Mouse (Mus musculus) CH12.LX (cell line): Measurements from ENCODE around the gene Fam110a. TPM values are rescaled to one million over a fixed set of nuclear protein-coding genes. Genes with fewer than 3 reads are reported as not detected.

Source experiments
- DNase-seq: peaks from one replicate; pipeline ENCODE4 v3.0.0-alpha.2; 2013; ENCODE audit errors: extremely low read depth
- H3K27ac ChIP-seq: 2 replicates; pipeline ENCODE4 v1.5.1; 2012; ENCODE audit warnings: low read depth, mild to moderate bottlenecking, control low read depth, moderate library complexity; ENCODE audit not compliant: insufficient read depth
- H3K27me3 ChIP-seq: replicated peaks from 2 replicates; pipeline ENCODE3; 2012; ENCODE audit warnings: inconsistent platforms
- H3K36me3 ChIP-seq, 2 experiments: replicated peaks in 1 of 2; 2 replicates each; pipeline versions ENCODE3 to v1.6.1; 2012; ENCODE audit warnings: inconsistent platforms in 1 of 2, low read length in 1 of 2, mild to moderate bottlenecking in 1 of 2, mixed read lengths in 1 of 2, moderate library complexity in 1 of 2; ENCODE audit not compliant: control insufficient read depth in 1 of 2, insufficient read depth in 1 of 2
- H3K4me1 ChIP-seq, 2 experiments: 2 replicates each; pipeline ENCODE4 v1.6.1; 2012; ENCODE audit warnings: inconsistent platforms in 1 of 2, moderate library complexity in 1 of 2; ENCODE audit not compliant: insufficient read depth in 2 of 2, control insufficient read depth in 1 of 2
- H3K4me2 ChIP-seq: 2 replicates; pipeline ENCODE4 v1.6.1; 2012; ENCODE audit warnings: low read depth, mild to moderate bottlenecking, control low read depth; ENCODE audit not compliant: poor library complexity, insufficient read depth, severe bottlenecking
- H3K4me3 ChIP-seq, 3 experiments: fragments of 150-350 bp in 1 of 3; sonication (generic) in 1 of 3; replicated peaks in 1 of 3; 2 replicates each; pipeline versions ENCODE3 to v1.5.1; 2011 to 2012; ENCODE audit warnings: low read depth in 2 of 3, low read length in 2 of 3, mild to moderate bottlenecking in 2 of 3, moderate library complexity in 2 of 3, control low read depth in 1 of 3, improper control_type of control experiment in 1 of 3, inconsistent platforms in 1 of 3, mixed read lengths in 1 of 3; ENCODE audit not compliant: poor library complexity in 1 of 3
- H3K79me2 ChIP-seq: replicated peaks from 2 replicates; pipeline ENCODE4 v1.6.1; 2012; ENCODE audit warnings: mild to moderate bottlenecking, moderate library complexity; ENCODE audit not compliant: control insufficient read depth, poor library complexity, insufficient read depth, severe bottlenecking; ENCODE audit errors: extremely low read depth
- H3K9ac ChIP-seq: 2 replicates; pipeline ENCODE4 v1.6.1; 2012; ENCODE audit warnings: low read depth, mild to moderate bottlenecking, control low read depth, moderate library complexity; ENCODE audit not compliant: insufficient read depth
- H3K9me3 ChIP-seq: replicated peaks from 2 replicates; pipeline ENCODE3; 2012; ENCODE audit warnings: low read length, inconsistent platforms, mixed read lengths
- BHLHE40 ChIP-seq: IDR thresholded peaks from 2 replicates; pipeline ENCODE4 v1.6.1; 2011; ENCODE audit warnings: mild to moderate bottlenecking, low read depth, low read length, improper control_type of control experiment
- CHD2 ChIP-seq: IDR thresholded peaks from 2 replicates; pipeline ENCODE4 v1.6.1; 2011; ENCODE audit warnings: low read length, improper control_type of control experiment
- E2F4 ChIP-seq: IDR thresholded peaks from 2 replicates; pipeline ENCODE4 v1.6.1; 2011; ENCODE audit warnings: low read depth, low read length, improper control_type of control experiment; ENCODE audit not compliant: insufficient replicate concordance
- EP300 ChIP-seq: IDR thresholded peaks from 2 replicates; pipeline ENCODE4 v1.6.1; 2011; ENCODE audit warnings: low read length, improper control_type of control experiment
- ETS1 ChIP-seq: conservative IDR thresholded peaks from 2 replicates; pipeline ENCODE4 v1.6.1; 2012; ENCODE audit warnings: low read depth, mild to moderate bottlenecking, inconsistent platforms, low read length, improper control_type of control experiment, moderate library complexity
- GABPA ChIP-seq: IDR thresholded peaks from 2 replicates; pipeline ENCODE4 v1.6.1; 2012; ENCODE audit warnings: low read depth, low read length, improper control_type of control experiment, inconsistent platforms; ENCODE audit not compliant: insufficient replicate concordance
- HCFC1 ChIP-seq: IDR thresholded peaks from 2 replicates; pipeline ENCODE4 v1.6.1; 2012; ENCODE audit warnings: low read depth, mild to moderate bottlenecking, inconsistent platforms, low read length, improper control_type of control experiment
- IRF4 ChIP-seq: IDR thresholded peaks from 2 replicates; pipeline ENCODE4 v1.6.1; 2014; ENCODE audit warnings: low read depth, mild to moderate bottlenecking, inconsistent platforms, low read length, improper control_type of control experiment
- JUN ChIP-seq: IDR thresholded peaks from 2 replicates; pipeline ENCODE4 v1.6.1; 2011; ENCODE audit warnings: low read depth, mild to moderate bottlenecking, low read length, improper control_type of control experiment, moderate library complexity; ENCODE audit not compliant: insufficient read depth
- JUND ChIP-seq: conservative IDR thresholded peaks from 2 replicates; pipeline ENCODE4 v1.6.1; 2011; ENCODE audit warnings: low read depth, low read length, improper control_type of control experiment
- MAX ChIP-seq: IDR thresholded peaks from 2 replicates; pipeline ENCODE4 v1.6.1; 2011; ENCODE audit warnings: low read length, improper control_type of control experiment
- MEF2A ChIP-seq: IDR thresholded peaks from 2 replicates; pipeline ENCODE4 v1.6.1; 2014; ENCODE audit warnings: low read depth, mild to moderate bottlenecking, inconsistent platforms, low read length, improper control_type of control experiment, borderline replicate concordance
- MXI1 ChIP-seq: IDR thresholded peaks from 2 replicates; pipeline ENCODE4 v1.6.1; 2011; ENCODE audit warnings: mild to moderate bottlenecking, low read depth, low read length, improper control_type of control experiment
- MYC ChIP-seq: IDR thresholded peaks from 2 replicates; pipeline ENCODE4 v1.6.1; 2011; ENCODE audit warnings: low read depth, mild to moderate bottlenecking, improper control_type of control experiment, low read length
- NELFE ChIP-seq: IDR thresholded peaks from 2 replicates; pipeline ENCODE4 v1.6.1; 2011; ENCODE audit warnings: low read depth, low read length, improper control_type of control experiment
- NRF1 ChIP-seq: IDR thresholded peaks from 2 replicates; pipeline ENCODE4 v1.6.1; 2014; ENCODE audit warnings: low read depth, mild to moderate bottlenecking, inconsistent platforms, low read length, improper control_type of control experiment, moderate library complexity
- PAX5 ChIP-seq: IDR thresholded peaks from 2 replicates; pipeline ENCODE4 v1.6.1; 2012; ENCODE audit warnings: low read length, inconsistent platforms, mixed read lengths
- POLR2A ChIP-seq: IDR thresholded peaks from 2 replicates; pipeline ENCODE4 v1.6.1; 2011; ENCODE audit warnings: low read depth, mild to moderate bottlenecking, improper control_type of control experiment, low read length
- POLR2AphosphoS2 ChIP-seq: IDR thresholded peaks from 2 replicates; pipeline ENCODE4 v1.6.1; 2011; ENCODE audit warnings: low read depth, low read length, improper control_type of control experiment
- RAD21 ChIP-seq: IDR thresholded peaks from 2 replicates; pipeline ENCODE4 v1.6.1; 2011; ENCODE audit warnings: low read depth, mild to moderate bottlenecking, low read length, improper control_type of control experiment, moderate library complexity
- SMC3 ChIP-seq: IDR thresholded peaks from 2 replicates; pipeline ENCODE4 v1.6.1; 2011; ENCODE audit warnings: low read depth, low read length, improper control_type of control experiment
- TBP ChIP-seq: conservative IDR thresholded peaks from 2 replicates; pipeline ENCODE4 v1.6.1; 2011; ENCODE audit warnings: low read depth, low read length, improper control_type of control experiment
- TCF12 ChIP-seq: IDR thresholded peaks from 2 replicates; pipeline ENCODE4 v1.6.1; 2014; ENCODE audit warnings: low read depth, mild to moderate bottlenecking, inconsistent platforms, low read length, improper control_type of control experiment
- UBTF ChIP-seq: IDR thresholded peaks from 2 replicates; pipeline ENCODE4 v1.6.1; 2012; ENCODE audit warnings: low read depth, mild to moderate bottlenecking, inconsistent platforms, low read length, improper control_type of control experiment, moderate library complexity
- USF1 ChIP-seq: IDR thresholded peaks from 2 replicates; pipeline ENCODE4 v1.6.1; 2014; ENCODE audit warnings: low read depth, mild to moderate bottlenecking, inconsistent platforms, low read length, improper control_type of control experiment
- USF2 ChIP-seq: conservative IDR thresholded peaks from 2 replicates; pipeline ENCODE4 v1.6.1; 2011; ENCODE audit warnings: low read depth, low read length, improper control_type of control experiment
- ZC3H11A ChIP-seq: IDR thresholded peaks from 2 replicates; pipeline ENCODE4 v1.6.1; 2012; ENCODE audit warnings: low read depth, mild to moderate bottlenecking, inconsistent platforms, low read length, improper control_type of control experiment
- ZKSCAN1 ChIP-seq: IDR thresholded peaks from 2 replicates; pipeline ENCODE4 v1.6.1; 2012; ENCODE audit warnings: low read depth, inconsistent platforms, low read length, improper control_type of control experiment, borderline replicate concordance
- ZMIZ1 ChIP-seq: IDR thresholded peaks from 2 replicates; pipeline ENCODE4 v1.6.1; 2012; ENCODE audit warnings: low read depth, mild to moderate bottlenecking, inconsistent platforms, low read length, improper control_type of control experiment
- dilution Hi-C: fragments of 300-500 bp; cut with MboI; formaldehyde crosslinking; loops from 2 replicates; pipeline ENCODE4 v1.14.3; 2020; ENCODE audit warnings: low sequenced_read_pairs; ENCODE audit not compliant: extremely low pct_unique_long_range_greater_than_20kb, extremely low pct_ligation_motif_present
- in situ Hi-C: fragments of 300-500 bp; cut with MboI; formaldehyde crosslinking; loops from 3 replicates; pipeline ENCODE4 v1.14.3; 2019; ENCODE audit warnings: low sequenced_read_pairs, low pct_ligation_motif_present, low pct_unique_long_range_greater_than_20kb, mixed read lengths
- polyA plus RNA-seq: library from polyadenylated mRNA; unstranded; fragments of >175 nt; gene quantifications from 2 replicates; pipeline ENCODE4 v1.2.1, GENCODE M21; 2012; ENCODE audit warnings: low read depth; ENCODE audit not compliant: insufficient read length
- total RNA-seq, 2 experiments: library from RNA; depleted of rRNA; stranded (reverse); fragments of 300-350 nt in 1 of 2; fragments of >200 nt in 1 of 2; gene quantifications; 2 replicates each; pipeline ENCODE4 v1.2.3; 2012 to 2014

Gene Fam110a
- total and polyA plus RNA-seq, 3 experiments = 3.7 to 9.8 (median 6.3) TPM

DNA sequence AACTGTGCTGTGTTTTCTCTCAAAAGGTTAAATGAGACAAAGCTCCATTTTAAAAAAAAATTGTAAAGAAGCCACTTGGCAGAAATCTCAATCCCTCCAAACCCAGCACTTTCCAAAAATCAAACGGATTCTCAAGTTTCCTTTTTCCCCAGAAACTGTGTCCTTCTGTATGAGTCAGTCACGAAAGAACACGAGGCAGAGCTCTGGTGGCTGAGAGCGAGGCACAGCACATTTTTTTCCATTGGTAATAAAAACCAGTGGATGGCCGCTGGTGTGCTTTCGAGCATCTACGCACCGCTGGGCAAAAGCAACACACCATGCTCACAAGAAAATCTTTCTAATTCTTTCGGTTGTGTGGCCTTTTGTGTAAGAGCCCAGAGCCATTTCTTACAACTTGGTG lies 4.0 kb upstream of the Fam110a start:
- Histone ChIP-seq H3K4me1 (peaks cover 13 to 41% of the 10 kb centered on the region in 2 experiments), H3K79me2 (no peaks in the 10 kb centered on the region; the same call in 1 of the 2 replicates), H3K4me3 (no peak overlapping the region), H3K9me3 (no peaks in the 10 kb centered on the region), H3K36me3 (no peaks in the 10 kb centered on the region), H3K27ac (no peak overlapping the region), H3K4me2 (no peak overlapping the region)
- dilution Hi-C loops = no loop called here
- TF ChIP-seq HCFC1 (no peak), PAX5 (no peak), USF1 (no peak), SMC3 (no peak), MAX (0 out of 2 replicates have a peak, but pooled peaks have one; percentile 52), JUND (no peak), MXI1 (no peak), NRF1 (no peak), BHLHE40 (no peak), MEF2A (no peak), ZKSCAN1 (no peak), EP300 (0 out of 2 replicates have a peak, but pooled peaks have one; percentile 50), ZC3H11A (no peak), MYC (peak; percentile 38; the same call in 1 of the 2 replicates), USF2 (no peak), GABPA (no peak), ETS1 (no peak), TCF12 (no peak), ZMIZ1 (no peak), POLR2AphosphoS2 (no peak)
- TF ChIP-seq, all 38 proteins: peak for 3
- in situ Hi-C loops = no loop called here
- H3K27me3 ChIP-seq = peaks cover 6% of the 10 kb centered on the region
- no peak for DNase-seq
- H3K9ac ChIP-seq = no peak overlapping the region

- TF ChIP-seq JUN = no peak
- no peak for TF ChIP-seq POLR2A
- TF ChIP-seq IRF4 = no peak
- no peak for TF ChIP-seq E2F4
- no peak for TF ChIP-seq TBP
- no peak for TF ChIP-seq CHD2
- no peak for TF ChIP-seq RAD21
- no peak for TF ChIP-seq EP300
- TF ChIP-seq ETS1 = no peak
- no peak for TF ChIP-seq NELFE
- no peak for TF ChIP-seq UBTF
- TF ChIP-seq USF1 = no peak
- in situ Hi-C loops (no loop called here), dilution Hi-C loops (no loop called here)
- DNase-seq = no peak
- H3K79me2 ChIP-seq = no peaks in the 10 kb centered on the region; the same call in 1 of the 2 replicates
- H3K27me3 ChIP-seq = peaks cover 2% of the 10 kb centered on the region
- H3K36me3 ChIP-seq = peaks cover 0 to 7% of the 10 kb centered on the region in 2 experiments
- no peak overlapping the region for H3K4me2 ChIP-seq
- H3K4me3 ChIP-seq = no peak overlapping the region
- H3K9ac ChIP-seq = no peak overlapping the region
- peaks cover 28 to 51% of the 10 kb centered on the region in 2 experiments for H3K4me1 ChIP-seq
- H3K27ac ChIP-seq = no peak overlapping the region
- no peaks in the 10 kb centered on the region for H3K9me3 ChIP-seq
Measured at GRCm38 (mm10) chr2:151982476-151982875, 2.5 kb upstream of the Fam110a start.
